Mouse (Mus musculus) hindbrain, embryonic 11.5 days (tissue): ENCODE results near the gene Wdr89. TPM values are rescaled to one million over a fixed set of nuclear protein-coding genes. Genes with fewer than 3 reads are reported as not detected.
"Not testable (repeated sequence)": the region's sequence is repeated elsewhere in the genome, so short reads cannot be mapped to it uniquely, and the experiment has no call there.

ENCODE experiments used
- ATAC-seq: fragments of 200-750 bp; cut with Nextera tagmentation; 2 replicates; pipeline ENCODE4 v1.8.0; 2017; ENCODE audit warnings: mild to moderate bottlenecking, moderate TSS enrichment, moderate library complexity; ENCODE audit not compliant: low FRiP score
- DNase-seq: peaks from one replicate; pipeline ENCODE4 v3.0.0-alpha.2; 2015; ENCODE audit warnings: low spot score
- H3K27ac ChIP-seq: fragments of 300-500 bp; sonication (generic); 2 replicates; pipeline ENCODE4 v1.5.1; 2014; ENCODE audit warnings: mild to moderate bottlenecking, low read depth, low read length
- H3K27me3 ChIP-seq: fragments of 300-500 bp; sonication (generic); 2 replicates; pipeline ENCODE4 v1.6.1; 2014; ENCODE audit warnings: mild to moderate bottlenecking, low read length, moderate library complexity, mixed read lengths; ENCODE audit not compliant: control insufficient read depth, insufficient read depth
- H3K36me3 ChIP-seq: fragments of 300-500 bp; sonication (generic); 2 replicates; pipeline ENCODE4 v1.6.1; 2014; ENCODE audit warnings: mild to moderate bottlenecking, low read length, moderate library complexity, mixed read lengths; ENCODE audit not compliant: control insufficient read depth, insufficient read depth
- H3K4me1 ChIP-seq: fragments of 300-500 bp; sonication (generic); replicated peaks from 2 replicates; pipeline ENCODE4 v1.6.1; 2014; ENCODE audit warnings: low read length, mixed read lengths; ENCODE audit not compliant: control insufficient read depth, insufficient read depth
- H3K4me2 ChIP-seq: fragments of 300-500 bp; sonication (generic); replicated peaks from 2 replicates; pipeline ENCODE4 v1.6.1; 2014; ENCODE audit warnings: mild to moderate bottlenecking, low read depth, low read length
- H3K4me3 ChIP-seq: fragments of 300-500 bp; sonication (generic); 2 replicates; pipeline ENCODE4 v1.5.1; 2014; ENCODE audit warnings: low read depth, low read length
- H3K9ac ChIP-seq: fragments of 300-500 bp; sonication (generic); 2 replicates; pipeline ENCODE4 v1.6.1; 2014; ENCODE audit warnings: low read depth, low read length
- H3K9me3 ChIP-seq: fragments of 300-500 bp; sonication (generic); 2 replicates; pipeline ENCODE4 v1.6.1; 2016; ENCODE audit warnings: low read length; ENCODE audit not compliant: control insufficient read depth
- WGBS: fragments of 180-500 bp; shearing (Covaris S2); extraction: QIAGEN DNeasy Blood & Tissue Kit; methylation state at CpG from one replicate; pipeline ENCODE4 v1.1.7; 2014; 5-methylcytosine and 5-hydroxymethylcytosine counted together
- polyA plus RNA-seq: library from polyadenylated mRNA; unstranded; fragments of >200 nt; fragmentation: Nextera tagmentation; extraction: Ambion mirVana; gene quantifications from 2 replicates; pipeline ENCODE4 v1.2.1, GENCODE M21; 2014

Gene Wdr89
- polyA plus RNA-seq = 9.3 and 10.5 TPM in 2 replicates

- ATAC-seq (peak; percentile 100), DNase-seq (peak; percentile 99)
- Histone ChIP-seq H3K27ac (peak within 1 kb of the TSS; percentile 42; the same call in 1 of the 2 replicates), H3K27me3 (no peaks in the 10 kb centered on the region), H3K4me2 (peak within 1 kb of the TSS; percentile 75), H3K36me3 (no peaks in the 10 kb centered on the region), H3K9ac (peak within 1 kb of the TSS; percentile 53), H3K4me3 (peak within 1 kb of the TSS; percentile 61), H3K4me1 (peaks cover 10% of the 10 kb centered on the region), H3K9me3 (no peaks in the 10 kb centered on the region)
- under 1% methylated on average over 55 of the region's 55 CpGs for WGBS
Measured at GRCm38 (mm10) chr12:75669258-75670106, at the start of gene Wdr89. Gene Wdr89 (minus strand): TSS chr12:75669537.

- Histone ChIP-seq H3K4me1 (no peaks in the 10 kb centered on the region), H3K4me2 (no peak overlapping the region), H3K9ac (no peak overlapping the region), H3K9me3 (no peaks in the 10 kb centered on the region), H3K4me3 (no peak overlapping the region), H3K36me3 (no peaks in the 10 kb centered on the region), H3K27ac (no peak overlapping the region), H3K27me3 (no peaks in the 10 kb centered on the region)
- WGBS = 87% methylated on average over 9 of the region's 9 CpGs
- ATAC-seq (no peak), DNase-seq (no peak)
Measured at GRCm38 (mm10) chr12:75713596-75713995, 44.3 kb upstream of the Wdr89 start.

- DNase-seq, H3K9ac ChIP-seq, H3K4me1 ChIP-seq, H3K9me3 ChIP-seq, H3K4me2 ChIP-seq, H3K36me3 ChIP-seq, ATAC-seq, H3K27me3 ChIP-seq, H3K4me3 ChIP-seq, H3K27ac ChIP-seq: not testable (repeated sequence)
- WGBS = 90% methylated on average over 7 of the region's 7 CpGs
Measured at GRCm38 (mm10) chr12:75712905-75713304, 43.6 kb upstream of the Wdr89 start.

DNA sequence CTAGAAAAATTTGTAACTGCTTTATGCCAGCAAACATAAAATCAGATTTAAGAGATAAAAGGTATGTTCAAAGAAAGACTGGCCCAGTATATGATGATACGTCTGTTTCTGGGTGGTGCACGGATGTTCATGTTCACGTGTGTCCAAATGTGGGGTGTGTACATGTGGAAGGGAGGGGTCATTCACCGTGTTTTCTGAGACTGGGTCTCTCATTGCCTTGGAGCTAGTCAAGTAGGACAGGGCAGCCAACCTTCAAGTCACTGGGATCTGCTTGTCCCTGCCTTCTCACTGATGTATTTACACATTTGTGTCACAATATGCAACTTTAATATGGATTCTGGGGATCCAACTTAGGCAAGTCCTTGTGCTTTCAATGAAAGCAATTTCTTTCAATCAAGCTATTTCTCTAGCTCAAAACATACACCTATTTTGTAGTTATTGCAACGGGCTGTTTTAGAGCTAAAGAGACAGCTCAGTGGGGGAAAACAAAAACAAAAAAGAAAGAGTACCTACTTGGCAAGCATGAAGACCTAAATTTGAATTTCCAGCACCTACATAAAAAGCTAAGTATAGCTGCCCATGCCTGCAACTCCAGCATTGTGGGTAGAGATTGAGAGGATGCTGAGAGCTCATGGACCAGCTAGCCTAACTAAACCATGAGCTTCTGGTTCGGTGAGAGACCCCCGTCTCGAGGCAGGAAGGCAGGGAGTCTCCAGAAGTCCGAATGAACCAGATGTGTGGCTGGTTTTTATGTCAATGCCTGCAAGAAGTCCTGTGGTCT lies 41.4 kb upstream of the Wdr89 start:
- no peak overlapping the region for H3K4me3 ChIP-seq
- 86% methylated on average over 9 of the region's 9 CpGs for WGBS

GRCm38 (mm10) chr12:75709506-75709905 lies 40.2 kb upstream of the Wdr89 start:
- no peak overlapping the region for H3K27ac ChIP-seq
- no peaks in the 10 kb centered on the region for H3K4me1 ChIP-seq
- H3K9ac ChIP-seq = no peak overlapping the region
- H3K9me3 ChIP-seq = no peaks in the 10 kb centered on the region
- no peak overlapping the region for H3K4me3 ChIP-seq
- DNase-seq (no peak), ATAC-seq (no peak)
- no peak overlapping the region for H3K4me2 ChIP-seq
- H3K27me3 ChIP-seq = no peaks in the 10 kb centered on the region
- WGBS = 90% methylated on average over 2 of the region's 2 CpGs
- H3K36me3 ChIP-seq = no peaks in the 10 kb centered on the region

More for the DNA sequence above, 41.4 kb upstream of the Wdr89 start:
- no peak overlapping the region for H3K4me2 ChIP-seq
- no peaks in the 10 kb centered on the region for H3K27me3 ChIP-seq
- H3K4me1 ChIP-seq = no peaks in the 10 kb centered on the region
- H3K9me3 ChIP-seq = no peaks in the 10 kb centered on the region
- H3K36me3 ChIP-seq = no peaks in the 10 kb centered on the region
- no peak overlapping the region for H3K9ac ChIP-seq
- no peak for ATAC-seq
- no peak for DNase-seq
- H3K27ac ChIP-seq = no peak overlapping the region

- H3K9me3 ChIP-seq = no peaks in the 10 kb centered on the region
- no peak overlapping the region for H3K27ac ChIP-seq
- H3K4me3 ChIP-seq = no peak overlapping the region
- H3K36me3 ChIP-seq = no peaks in the 10 kb centered on the region
- DNase-seq = no peak
- no peak overlapping the region for H3K4me2 ChIP-seq
- no peaks in the 10 kb centered on the region for H3K27me3 ChIP-seq
- no peak overlapping the region for H3K9ac ChIP-seq
- 77% methylated on average over 7 of the region's 7 CpGs for WGBS
- no peak for ATAC-seq
- no peaks in the 10 kb centered on the region for H3K4me1 ChIP-seq
Measured at GRCm38 (mm10) chr12:75706670-75707069, 37.3 kb upstream of the Wdr89 start.

- no peaks in the 10 kb centered on the region for H3K9me3 ChIP-seq
- WGBS = 92% methylated on average over 3 of the region's 3 CpGs
- H3K4me1 ChIP-seq = no peaks in the 10 kb centered on the region
- H3K9ac ChIP-seq = no peak overlapping the region
- H3K27me3 ChIP-seq = no peaks in the 10 kb centered on the region
- H3K27ac ChIP-seq = no peak overlapping the region
- DNase-seq = no peak
- no peak overlapping the region for H3K4me3 ChIP-seq
- no peaks in the 10 kb centered on the region for H3K36me3 ChIP-seq
- no peak overlapping the region for H3K4me2 ChIP-seq
- no peak for ATAC-seq
Measured at GRCm38 (mm10) chr12:75702739-75703122, 33.4 kb upstream of the Wdr89 start.

GRCm38 (mm10) chr12:75702084-75702738 lies 32.9 kb upstream of the Wdr89 start:
- Histone ChIP-seq H3K36me3 (no peaks in the 10 kb centered on the region), H3K9me3 (no peaks in the 10 kb centered on the region), H3K9ac (no peak overlapping the region), H3K27me3 (no peaks in the 10 kb centered on the region), H3K4me1 (no peaks in the 10 kb centered on the region), H3K27ac (no peak overlapping the region), H3K4me2 (peak overlapping the region; percentile 19; the same call in 1 of the 2 replicates), H3K4me3 (no peak overlapping the region)
- no peak for ATAC-seq
- 75% methylated on average over 14 of the region's 14 CpGs for WGBS
- DNase-seq = peak; percentile 8
